Mouse (Mus musculus) neural tube, embryonic 10.5 days (tissue): ENCODE measurements around the gene Dscam.

Experiments
- DNase-seq: peaks from one replicate; pipeline ENCODE4 v3.0.0-alpha.2; 2017; ENCODE audit warnings: low spot score; ENCODE audit errors: extremely low spot score

The Dscam gene

DNA sequence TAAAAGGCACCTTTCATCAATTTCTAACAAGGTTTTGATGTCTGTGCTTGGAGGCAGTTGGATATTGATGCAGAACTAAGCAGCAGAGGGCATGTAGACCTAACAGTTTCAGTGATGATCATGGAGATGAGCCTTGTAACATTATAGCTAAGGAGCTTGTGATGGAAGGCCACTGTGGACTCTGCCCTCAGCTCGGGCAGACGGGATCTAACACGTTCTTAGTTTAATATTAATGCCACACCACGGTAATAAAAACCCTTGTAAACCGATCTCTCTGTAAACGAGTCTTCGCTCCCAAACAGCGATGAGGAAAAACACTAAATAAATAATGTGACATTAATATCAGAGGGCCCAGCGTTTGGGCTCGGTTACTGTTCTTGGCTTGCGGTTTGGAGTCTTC is 569.8 kb downstream of the Dscam start:
- DNase-seq = no peak

DNA sequence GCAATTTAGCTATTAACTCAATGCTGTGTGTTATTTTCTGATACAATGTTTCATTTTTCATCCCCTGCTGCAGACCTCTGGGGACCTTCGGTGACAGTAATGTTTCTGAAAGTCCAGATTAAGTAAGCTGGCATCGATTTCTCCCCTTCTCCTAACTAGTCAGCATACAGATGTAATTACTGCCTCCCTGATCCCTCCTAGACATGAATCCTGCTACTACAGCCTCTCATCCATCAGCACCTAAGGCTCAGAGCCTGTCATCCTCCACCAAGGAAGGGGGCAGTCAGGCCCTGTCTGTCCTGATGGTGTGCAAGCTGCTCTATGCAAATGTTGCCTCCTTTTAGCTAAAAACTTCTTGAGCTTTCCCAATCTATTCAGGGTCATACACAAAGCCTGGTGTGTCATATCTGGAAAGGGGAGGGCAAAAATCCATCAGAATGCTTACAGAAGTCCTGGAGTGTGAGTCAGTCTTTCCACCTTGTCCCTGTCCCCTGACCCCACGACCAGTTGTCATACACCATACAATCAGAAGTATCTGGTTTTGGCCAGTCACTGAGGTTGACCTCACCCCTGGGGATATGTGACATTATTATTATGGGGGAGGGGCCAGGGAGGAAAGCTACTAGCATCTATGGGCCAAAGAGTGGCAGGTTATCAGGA is 571.0 kb downstream of the Dscam start:
- no peak for DNase-seq

DNA sequence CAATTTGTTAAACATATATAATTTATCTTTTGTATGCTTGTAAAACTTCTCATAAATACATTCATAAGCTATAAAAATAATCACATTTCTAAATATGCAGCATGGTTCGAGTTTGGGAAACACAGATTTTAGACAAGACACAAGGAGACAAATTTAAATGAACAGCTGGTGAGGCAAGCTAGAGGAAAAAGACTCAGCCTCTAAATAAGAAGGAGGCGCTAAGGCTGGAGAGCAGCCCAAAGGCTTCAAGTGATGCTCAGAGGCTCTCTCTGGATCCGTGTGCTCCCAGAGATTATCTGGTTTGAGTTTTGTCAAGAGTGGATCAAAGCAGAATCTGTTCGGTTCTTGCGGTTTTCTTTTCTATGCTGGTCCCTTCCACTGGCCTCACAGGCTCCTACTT is 594.7 kb downstream of the Dscam start:
- no peak for DNase-seq

DNA sequence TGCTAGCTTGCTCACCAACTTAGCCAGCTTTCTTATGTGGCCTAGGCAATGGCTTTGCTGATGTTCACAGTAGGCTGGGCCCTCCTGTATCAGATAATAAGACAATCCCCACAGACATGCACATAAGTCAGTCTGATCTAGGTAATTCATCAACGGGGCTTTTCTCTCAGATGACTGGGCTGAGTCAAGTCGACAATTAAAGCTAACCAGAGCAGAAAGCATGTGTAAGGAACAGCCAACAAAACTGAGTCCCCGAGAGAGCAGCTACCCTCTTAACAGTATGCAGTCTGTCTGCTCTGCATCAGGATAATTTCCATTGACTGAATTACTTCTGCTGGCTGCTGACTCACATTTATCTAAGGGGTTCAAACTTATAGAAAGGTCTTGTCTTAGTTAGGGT is 603.1 kb downstream of the Dscam start:
- no peak for DNase-seq

DNA sequence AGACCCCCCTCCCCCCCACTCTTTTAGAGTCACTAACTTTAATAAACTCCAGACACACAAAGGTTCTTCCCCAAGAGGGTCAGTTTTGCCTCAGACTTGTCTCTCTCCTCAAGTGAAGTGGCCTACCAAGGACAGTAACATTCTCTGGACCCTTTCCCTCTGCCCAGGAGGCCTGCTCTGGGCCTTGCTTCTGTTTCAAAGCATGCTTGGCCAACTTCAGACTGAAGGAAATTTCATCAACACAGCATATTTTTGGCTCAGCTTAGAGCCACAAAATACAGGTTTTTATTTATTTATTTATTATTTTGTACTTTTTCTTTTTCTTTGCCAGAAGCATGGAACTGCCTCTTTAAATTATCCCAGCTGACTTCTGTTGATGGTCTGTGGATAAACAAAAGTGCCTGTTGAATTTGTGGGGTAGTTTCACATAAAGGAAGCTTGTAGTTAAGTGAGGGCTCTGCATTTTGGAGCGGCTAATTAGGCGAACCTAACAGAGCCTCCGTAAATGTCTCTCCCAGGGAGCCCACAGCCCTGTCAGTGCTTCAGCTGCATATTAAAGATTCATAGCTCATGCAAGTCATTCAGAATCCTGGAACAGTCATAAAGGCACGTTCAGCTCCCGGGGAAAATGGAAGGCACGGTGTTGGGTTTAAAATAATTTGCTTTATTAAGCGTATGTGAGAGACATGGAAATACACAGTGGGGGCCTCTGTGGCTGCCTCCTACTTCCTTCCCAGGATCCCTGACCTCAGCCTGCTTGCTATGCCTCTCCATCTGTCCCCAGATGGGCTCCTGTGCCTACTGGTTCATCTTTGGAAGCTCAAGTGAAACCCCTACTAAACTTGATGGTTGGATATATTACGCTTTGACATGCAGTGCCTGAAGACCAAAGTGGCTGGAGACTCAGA is 606.9 kb downstream of the Dscam start:
- DNase-seq = no peak

DNA sequence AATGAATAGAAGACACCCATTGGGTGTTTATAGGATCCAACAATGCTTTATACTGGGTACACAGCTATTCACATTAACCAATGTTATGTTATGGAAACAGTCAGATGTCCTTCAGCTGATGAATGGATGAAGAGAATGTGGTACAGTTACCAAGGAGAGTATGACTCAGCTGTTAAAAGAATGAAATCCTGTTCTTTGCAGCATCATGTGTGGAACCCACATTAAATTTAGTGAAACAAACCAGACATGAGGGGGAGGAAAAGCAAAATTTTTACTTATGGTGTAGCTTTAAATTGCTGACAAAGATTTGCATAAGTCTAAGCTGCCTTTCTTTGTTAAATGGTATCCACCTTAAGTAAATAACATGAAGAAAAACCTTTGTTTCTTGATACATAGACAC is 610.8 kb downstream of the Dscam start:
- no peak for DNase-seq

DNA sequence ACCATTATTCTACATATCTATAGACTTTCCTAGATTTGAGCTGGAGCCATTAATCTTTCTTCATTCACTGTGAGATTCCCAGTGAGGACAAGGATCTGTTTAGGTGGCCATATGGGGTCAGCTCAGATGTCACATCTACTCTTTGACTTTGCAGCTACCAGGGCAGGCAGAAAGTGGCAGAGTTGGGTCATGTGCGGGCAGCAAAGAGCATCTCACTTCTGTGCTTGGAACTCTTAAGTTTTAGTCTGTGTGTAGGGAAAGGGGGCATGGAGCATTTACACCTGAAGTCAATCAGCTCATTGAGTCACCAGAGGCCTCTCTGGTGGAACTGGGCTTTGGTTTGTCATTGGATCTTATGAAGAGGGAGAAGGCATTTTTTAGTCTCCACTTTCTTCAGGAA is 612.2 kb downstream of the Dscam start:
- DNase-seq = no peak

DNA sequence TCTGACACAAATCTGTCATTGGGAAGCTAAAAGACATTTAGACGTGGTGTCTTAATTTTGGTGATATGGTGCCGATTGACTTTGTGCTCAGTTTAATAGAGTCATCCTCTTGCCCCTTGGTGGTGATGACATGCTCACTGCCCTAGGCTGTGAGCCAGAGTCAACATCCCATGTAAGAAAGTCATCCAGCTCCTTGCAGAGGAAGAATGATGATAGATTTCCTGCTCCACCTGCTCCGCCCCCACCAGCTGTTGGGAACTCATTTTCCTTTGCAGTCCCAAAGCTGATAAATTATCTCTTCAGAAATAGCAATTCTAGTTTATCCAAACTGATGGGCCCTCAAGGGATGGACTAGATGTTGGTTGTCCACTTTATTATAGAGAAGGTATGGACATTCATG is 613.9 kb downstream of the Dscam start:
- no peak for DNase-seq

DNA sequence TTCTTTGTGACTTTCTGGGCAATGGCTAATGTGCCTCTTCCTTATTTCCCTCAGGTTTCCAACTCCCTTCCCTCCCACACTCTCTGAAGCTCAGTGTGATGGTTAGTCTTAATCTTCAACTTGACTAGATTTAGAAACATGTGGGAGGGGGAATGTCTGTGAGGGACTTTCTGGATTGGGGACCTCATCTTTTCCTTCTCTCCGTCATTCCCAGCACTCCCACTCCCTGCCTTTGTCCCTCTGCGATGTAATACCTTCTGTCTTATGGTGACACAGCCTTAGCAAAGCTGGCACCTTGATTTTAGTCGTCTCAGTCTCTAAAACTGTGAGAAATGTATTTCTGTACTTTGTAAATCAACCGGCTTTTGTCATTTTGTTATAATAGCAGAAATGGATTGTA is 615.1 kb downstream of the Dscam start:
- DNase-seq = no peak

DNA sequence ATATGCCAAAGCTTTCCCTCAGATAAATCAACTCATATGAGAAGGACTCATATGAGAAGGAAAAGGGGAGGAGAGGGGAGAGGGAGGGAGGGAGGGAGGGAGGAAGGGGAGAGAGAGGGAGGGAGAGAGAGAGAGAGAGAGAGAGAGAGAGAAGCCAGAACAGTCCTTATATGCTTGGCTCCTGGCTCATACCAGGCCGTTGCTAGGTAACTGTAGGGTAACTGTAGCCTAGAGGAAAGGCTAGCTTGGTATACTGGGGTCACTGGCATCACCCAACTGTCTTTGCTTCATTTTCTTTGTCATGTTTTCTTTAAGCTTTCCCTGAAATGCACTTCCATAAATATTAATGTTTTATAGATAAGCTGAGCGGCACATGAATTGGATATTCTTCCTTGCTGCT is 617.9 kb downstream of the Dscam start:
- DNase-seq = no peak

DNA sequence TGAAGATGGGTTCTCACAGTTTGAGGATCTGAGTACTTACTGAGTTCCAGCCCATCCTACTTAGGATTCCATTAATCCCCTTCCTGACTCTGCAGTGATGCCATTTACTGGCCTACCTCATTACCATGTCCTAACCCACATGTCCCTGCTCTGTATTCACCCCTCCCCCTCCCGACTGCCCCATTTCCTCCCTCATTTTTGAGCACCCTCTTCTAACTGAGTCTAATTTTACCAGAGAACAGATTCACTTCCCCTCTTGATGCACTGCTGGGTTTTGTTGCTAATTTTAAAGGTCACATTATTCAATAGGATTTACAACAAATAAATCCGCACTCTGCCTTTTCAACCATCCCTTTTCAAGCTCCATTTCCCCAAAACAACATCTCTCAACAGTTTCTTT is 629.5 kb downstream of the Dscam start:
- DNase-seq = no peak
